Mouse (Mus musculus): ENCODE results near the gene Wdr17.

The Wdr17 gene

DNA sequence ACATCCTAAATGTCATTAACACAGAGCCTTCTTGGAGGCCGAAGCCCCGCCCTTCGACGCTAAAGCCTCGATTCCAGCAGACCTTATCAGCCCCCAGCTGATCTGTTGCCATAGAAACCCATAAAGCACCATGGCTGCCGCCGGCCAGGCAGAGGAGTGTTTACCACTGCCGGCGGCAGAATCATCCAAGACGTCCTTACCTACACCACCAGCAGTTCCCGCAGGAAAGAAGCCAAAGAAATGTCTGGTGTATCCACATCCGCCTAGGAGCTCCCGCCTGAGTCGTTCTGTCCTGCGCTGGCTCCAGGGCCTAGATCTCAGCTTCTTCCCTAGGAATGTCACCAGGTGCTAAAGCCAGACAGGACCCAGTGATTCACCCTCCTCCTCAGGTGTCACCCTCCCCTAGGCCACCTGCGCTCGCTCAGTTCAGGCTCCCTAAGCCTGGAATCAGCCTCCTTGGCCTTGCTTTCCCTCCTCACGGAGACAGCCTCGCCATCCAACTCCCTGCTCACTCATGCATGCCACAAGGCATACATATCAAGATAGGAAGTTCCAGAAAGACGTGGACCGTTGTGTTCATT, 286.2 kb downstream of the Wdr17 start, which contains the start of gene Spata4:
Spata4 (plus strand) TSS at position 111 of the 581 bp plus-strand sequence.
- no peak for DNase-seq (ENCODE audit: low spot score in 2 of 2)

DNA sequence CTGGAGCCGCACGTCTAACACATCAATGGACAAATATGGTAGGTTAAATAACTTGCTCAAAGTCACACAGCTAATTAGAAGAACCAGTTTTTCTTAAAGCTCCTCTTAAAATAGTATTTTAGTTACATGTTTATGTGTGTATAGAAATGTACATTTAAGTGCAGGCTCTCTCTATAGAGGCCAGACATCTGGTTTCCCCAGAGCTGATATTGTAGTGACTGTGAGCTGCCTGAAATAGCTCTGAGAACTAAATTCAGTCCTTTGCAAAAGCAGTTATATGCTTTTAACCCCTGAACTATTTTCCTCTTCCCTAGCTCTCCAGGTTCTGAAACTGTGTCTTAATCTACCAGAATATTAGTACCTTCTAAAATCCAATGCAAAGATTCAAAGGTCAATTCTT, 289.6 kb downstream of the Wdr17 start:
- DNase-seq (ENCODE audit: low spot score in 2 of 2), result no peak

- no peak for DNase-seq (ENCODE audit: low spot score in 2 of 2)
These were observed 290.0 kb downstream of the Wdr17 start for GRCm38 (mm10) chr8:54596940-54597339.

DNA sequence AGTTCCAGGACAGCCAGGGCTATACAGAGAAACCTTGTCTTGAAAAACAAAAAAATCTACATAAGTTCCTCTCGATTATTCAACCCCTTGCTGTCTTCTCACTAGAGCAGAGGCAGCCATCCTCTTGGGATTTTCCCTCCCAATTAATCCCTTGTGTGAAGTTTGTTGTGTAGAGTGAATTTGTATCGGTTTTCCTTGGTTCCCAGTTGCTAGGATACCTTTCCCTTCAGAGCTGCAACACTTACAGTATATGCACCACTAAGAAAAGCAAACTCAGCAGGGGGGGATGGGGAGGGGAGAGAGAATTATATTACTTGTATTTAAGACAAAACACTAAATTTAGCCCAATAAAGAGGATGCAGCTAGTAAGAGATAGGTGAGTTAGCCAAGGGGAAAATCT, 290.9 kb downstream of the Wdr17 start:
- DNase-seq (ENCODE audit: low spot score in 2 of 2), result no peak

DNA sequence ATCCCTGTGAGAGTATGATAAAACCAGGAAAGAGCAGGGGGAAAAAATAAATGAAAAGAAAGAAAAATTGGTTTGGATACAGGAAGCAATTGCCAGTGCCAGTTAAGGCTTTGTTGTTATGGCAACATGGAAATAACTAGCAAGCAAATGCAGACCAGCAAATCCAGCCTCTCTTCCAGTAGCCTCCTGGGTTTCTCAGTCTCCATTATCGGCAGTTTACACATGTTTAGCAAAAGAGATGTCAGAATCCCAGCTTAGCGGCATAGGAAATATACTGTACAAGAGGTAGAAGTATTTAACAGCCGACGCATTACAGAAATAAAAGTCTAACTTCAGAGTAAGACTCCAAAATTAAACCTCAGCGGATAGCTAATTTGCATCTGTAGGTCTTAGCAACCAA, 292.4 kb downstream of the Wdr17 start:
- no peak for DNase-seq (ENCODE audit: low spot score in 2 of 2)

GRCm38 (mm10) chr8:54582886-54583285, 304.1 kb downstream of the Wdr17 start:
- DNase-seq (ENCODE audit: low spot score in 2 of 2), result no peak

GRCm38 (mm10) chr8:54581436-54581835, 305.5 kb downstream of the Wdr17 start:
- DNase-seq (ENCODE audit: low spot score in 2 of 2), result no peak
